Mouse (Mus musculus) G1E (cell line): ENCODE results near the gene Eif4a2.

Experiments
- CTCF ChIP-seq: IDR thresholded peaks from 2 replicates; pipeline ENCODE4 v1.5.1; 2012; ENCODE audit warnings: low read depth, low read length, inconsistent platforms, mixed read lengths
- GATA1 ChIP-seq: IDR thresholded peaks from 2 replicates; pipeline ENCODE4 v1.6.1; 2012; ENCODE audit warnings: borderline replicate concordance, low read length, inconsistent platforms, mixed read lengths
- POLR2AphosphoS5 ChIP-seq: IDR thresholded peaks from 2 replicates; pipeline ENCODE4 v1.6.1; 2012; ENCODE audit warnings: low read depth, low read length, inconsistent platforms; ENCODE audit not compliant: insufficient replicate concordance

DNA sequence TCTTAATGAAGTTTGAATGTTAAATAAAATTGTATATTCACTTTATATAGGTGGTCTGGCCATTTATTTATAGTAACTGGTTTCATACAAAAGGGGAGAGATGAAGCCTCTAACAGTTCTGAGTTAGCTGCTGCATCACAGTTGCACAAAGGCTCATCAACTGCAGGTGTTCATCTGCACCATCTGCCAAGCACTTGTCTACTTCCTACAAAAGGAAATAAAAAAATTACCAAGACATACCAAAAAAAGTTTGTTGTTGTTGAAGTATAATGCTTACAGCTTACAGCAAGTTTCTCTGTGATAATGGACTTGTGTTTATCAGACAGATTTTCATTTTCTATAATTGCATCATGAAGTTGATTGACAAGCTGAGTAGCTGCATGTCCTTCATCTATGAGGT lies 6.7 kb downstream of the Eif4a2 start:
- no peak for TF ChIP-seq CTCF
- TF ChIP-seq GATA1, result no peak
- no peak for TF ChIP-seq POLR2AphosphoS5
